Mouse (Mus musculus) cortical plate, adult 2 months (tissue): ENCODE data around the gene Hoxa10.

Experiments used
- CTCF ChIP-seq: fragments of 200-500 bp; IDR thresholded peaks from 2 replicates; pipeline ENCODE4 v1.5.1; 2011; ENCODE audit warnings: mild to moderate bottlenecking, control low read depth, low read length; ENCODE audit not compliant: insufficient read depth; ENCODE audit errors: extremely low read depth
- POLR2A ChIP-seq: fragments of 200-500 bp; IDR thresholded peaks from 2 replicates; pipeline ENCODE4 v1.6.1; 2011; ENCODE audit warnings: mild to moderate bottlenecking, low read length, control low read depth; ENCODE audit not compliant: insufficient read depth; ENCODE audit errors: extremely low read depth

DNA sequence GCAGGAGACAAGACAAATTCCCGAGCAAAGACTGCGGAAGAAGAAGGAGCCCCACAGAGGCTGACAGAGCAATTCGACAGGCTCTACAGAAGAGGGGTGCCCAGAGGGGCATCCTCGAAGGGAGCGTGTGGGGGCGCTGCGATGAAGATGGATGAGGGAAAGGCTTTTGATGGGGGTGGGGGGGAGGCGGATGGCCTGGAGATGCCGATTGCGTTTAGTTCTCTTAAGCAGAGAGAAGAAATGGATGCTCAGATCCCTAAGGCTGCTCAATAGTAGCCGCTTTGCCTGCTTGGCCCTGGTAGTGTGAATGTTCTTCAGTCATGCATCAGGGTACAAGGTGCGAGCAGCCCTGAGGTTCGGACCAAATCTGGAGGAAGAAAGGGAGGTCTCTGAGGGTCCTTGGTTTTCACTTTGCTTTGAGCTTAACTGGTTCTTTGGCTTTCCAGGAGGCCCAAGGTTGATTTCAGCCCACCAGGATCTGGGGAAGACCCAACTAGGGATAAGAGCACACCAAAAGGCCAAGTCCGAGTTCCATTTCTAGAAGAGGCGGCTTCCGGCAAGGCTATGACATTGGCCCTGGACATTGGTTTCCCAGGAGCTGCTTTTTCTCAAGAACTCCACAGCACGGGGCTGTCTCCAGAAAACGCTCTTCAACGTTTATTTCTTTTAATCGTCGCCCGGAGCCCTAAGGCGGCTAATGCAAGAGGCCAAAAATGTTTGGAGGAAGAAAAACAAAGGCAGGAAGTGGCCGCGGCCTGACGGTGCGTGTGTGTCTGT is 8.2 kb upstream of the Hoxa10 start:
- TF ChIP-seq CTCF (no peak), POLR2A (no peak)
